Mouse (Mus musculus) CH12.LX (cell line): Measurements from ENCODE around the gene Tubgcp4. TPM values are rescaled to one million over a fixed set of nuclear protein-coding genes. Genes with fewer than 3 reads are reported as not detected.

Experiments
- DNase-seq: peaks from one replicate; pipeline ENCODE4 v3.0.0-alpha.2; 2013; ENCODE audit errors: extremely low read depth
- H3K27ac ChIP-seq: 2 replicates; pipeline ENCODE4 v1.5.1; 2012; ENCODE audit warnings: low read depth, mild to moderate bottlenecking, control low read depth, moderate library complexity; ENCODE audit not compliant: insufficient read depth
- H3K27me3 ChIP-seq: replicated peaks from 2 replicates; pipeline ENCODE3; 2012; ENCODE audit warnings: inconsistent platforms
- H3K36me3 ChIP-seq, 2 experiments: replicated peaks in 1 of 2; 2 replicates each; pipeline versions ENCODE3 to v1.6.1; 2012; ENCODE audit warnings: inconsistent platforms in 1 of 2, low read length in 1 of 2, mild to moderate bottlenecking in 1 of 2, mixed read lengths in 1 of 2, moderate library complexity in 1 of 2; ENCODE audit not compliant: control insufficient read depth in 1 of 2, insufficient read depth in 1 of 2
- H3K4me1 ChIP-seq, 2 experiments: 2 replicates each; pipeline ENCODE4 v1.6.1; 2012; ENCODE audit warnings: inconsistent platforms in 1 of 2, moderate library complexity in 1 of 2; ENCODE audit not compliant: insufficient read depth in 2 of 2, control insufficient read depth in 1 of 2
- H3K4me2 ChIP-seq: 2 replicates; pipeline ENCODE4 v1.6.1; 2012; ENCODE audit warnings: low read depth, mild to moderate bottlenecking, control low read depth; ENCODE audit not compliant: poor library complexity, insufficient read depth, severe bottlenecking
- H3K4me3 ChIP-seq, 3 experiments: fragments of 150-350 bp in 1 of 3; sonication (generic) in 1 of 3; replicated peaks in 1 of 3; 2 replicates each; pipeline versions ENCODE3 to v1.5.1; 2011 to 2012; ENCODE audit warnings: low read depth in 2 of 3, low read length in 2 of 3, mild to moderate bottlenecking in 2 of 3, moderate library complexity in 2 of 3, control low read depth in 1 of 3, improper control_type of control experiment in 1 of 3, inconsistent platforms in 1 of 3, mixed read lengths in 1 of 3; ENCODE audit not compliant: poor library complexity in 1 of 3
- H3K79me2 ChIP-seq: replicated peaks from 2 replicates; pipeline ENCODE4 v1.6.1; 2012; ENCODE audit warnings: mild to moderate bottlenecking, moderate library complexity; ENCODE audit not compliant: control insufficient read depth, poor library complexity, insufficient read depth, severe bottlenecking; ENCODE audit errors: extremely low read depth
- H3K9ac ChIP-seq: 2 replicates; pipeline ENCODE4 v1.6.1; 2012; ENCODE audit warnings: low read depth, mild to moderate bottlenecking, control low read depth, moderate library complexity; ENCODE audit not compliant: insufficient read depth
- H3K9me3 ChIP-seq: replicated peaks from 2 replicates; pipeline ENCODE3; 2012; ENCODE audit warnings: low read length, inconsistent platforms, mixed read lengths
- CHD1 ChIP-seq: IDR thresholded peaks from 2 replicates; pipeline ENCODE4 v1.6.1; 2012; ENCODE audit warnings: low read depth, low read length, improper control_type of control experiment, inconsistent platforms
- CTCF ChIP-seq, 2 experiments: IDR thresholded peaks in 1 of 2; conservative IDR thresholded peaks in 1 of 2; 2 replicates each; pipeline ENCODE4 v1.5.1; 2011 to 2012; ENCODE audit warnings: low read depth in 2 of 2, low read length in 2 of 2, improper control_type of control experiment in 1 of 2, inconsistent platforms in 1 of 2, mild to moderate bottlenecking in 1 of 2, moderate library complexity in 1 of 2
- E2F4 ChIP-seq: IDR thresholded peaks from 2 replicates; pipeline ENCODE4 v1.6.1; 2011; ENCODE audit warnings: low read depth, low read length, improper control_type of control experiment; ENCODE audit not compliant: insufficient replicate concordance
- GABPA ChIP-seq: IDR thresholded peaks from 2 replicates; pipeline ENCODE4 v1.6.1; 2012; ENCODE audit warnings: low read depth, low read length, improper control_type of control experiment, inconsistent platforms; ENCODE audit not compliant: insufficient replicate concordance
- JUN ChIP-seq: IDR thresholded peaks from 2 replicates; pipeline ENCODE4 v1.6.1; 2011; ENCODE audit warnings: low read depth, mild to moderate bottlenecking, low read length, improper control_type of control experiment, moderate library complexity; ENCODE audit not compliant: insufficient read depth
- MAZ ChIP-seq: IDR thresholded peaks from 2 replicates; pipeline ENCODE4 v1.6.1; 2012; ENCODE audit warnings: low read depth, mild to moderate bottlenecking, inconsistent platforms, low read length, improper control_type of control experiment, moderate library complexity
- NRF1 ChIP-seq: IDR thresholded peaks from 2 replicates; pipeline ENCODE4 v1.6.1; 2014; ENCODE audit warnings: low read depth, mild to moderate bottlenecking, inconsistent platforms, low read length, improper control_type of control experiment, moderate library complexity
- PAX5 ChIP-seq: IDR thresholded peaks from 2 replicates; pipeline ENCODE4 v1.6.1; 2012; ENCODE audit warnings: low read length, inconsistent platforms, mixed read lengths
- POLR2A ChIP-seq: IDR thresholded peaks from 2 replicates; pipeline ENCODE4 v1.6.1; 2011; ENCODE audit warnings: low read depth, mild to moderate bottlenecking, improper control_type of control experiment, low read length
- RCOR1 ChIP-seq: conservative IDR thresholded peaks from 2 replicates; pipeline ENCODE4 v1.6.1; 2012; ENCODE audit warnings: low read depth, mild to moderate bottlenecking, inconsistent platforms, low read length, improper control_type of control experiment
- SIN3A ChIP-seq: IDR thresholded peaks from 2 replicates; pipeline ENCODE4 v1.6.1; 2012; ENCODE audit warnings: low read length, improper control_type of control experiment, inconsistent platforms
- UBTF ChIP-seq: IDR thresholded peaks from 2 replicates; pipeline ENCODE4 v1.6.1; 2012; ENCODE audit warnings: low read depth, mild to moderate bottlenecking, inconsistent platforms, low read length, improper control_type of control experiment, moderate library complexity
- USF1 ChIP-seq: IDR thresholded peaks from 2 replicates; pipeline ENCODE4 v1.6.1; 2014; ENCODE audit warnings: low read depth, mild to moderate bottlenecking, inconsistent platforms, low read length, improper control_type of control experiment
- USF2 ChIP-seq: conservative IDR thresholded peaks from 2 replicates; pipeline ENCODE4 v1.6.1; 2011; ENCODE audit warnings: low read depth, low read length, improper control_type of control experiment
- ZNF384 ChIP-seq: IDR thresholded peaks from 2 replicates; pipeline ENCODE4 v1.6.1; 2012; ENCODE audit warnings: low read depth, low read length, improper control_type of control experiment, inconsistent platforms
- dilution Hi-C: fragments of 300-500 bp; cut with MboI; formaldehyde crosslinking; loops from 2 replicates; pipeline ENCODE4 v1.14.3; 2020; ENCODE audit warnings: low sequenced_read_pairs; ENCODE audit not compliant: extremely low pct_unique_long_range_greater_than_20kb, extremely low pct_ligation_motif_present
- in situ Hi-C: fragments of 300-500 bp; cut with MboI; formaldehyde crosslinking; loops from 3 replicates; pipeline ENCODE4 v1.14.3; 2019; ENCODE audit warnings: low sequenced_read_pairs, low pct_ligation_motif_present, low pct_unique_long_range_greater_than_20kb, mixed read lengths
- polyA plus RNA-seq: library from polyadenylated mRNA; unstranded; fragments of >175 nt; gene quantifications from 2 replicates; pipeline ENCODE4 v1.2.1, GENCODE M21; 2012; ENCODE audit warnings: low read depth; ENCODE audit not compliant: insufficient read length
- total RNA-seq, 2 experiments: library from RNA; depleted of rRNA; stranded (reverse); fragments of 300-350 nt in 1 of 2; fragments of >200 nt in 1 of 2; gene quantifications; 2 replicates each; pipeline ENCODE4 v1.2.3; 2012 to 2014

Gene Tubgcp4
- total and polyA plus RNA-seq, 3 experiments, result 27.8 to 34.1 (median 31.0) TPM

DNA sequence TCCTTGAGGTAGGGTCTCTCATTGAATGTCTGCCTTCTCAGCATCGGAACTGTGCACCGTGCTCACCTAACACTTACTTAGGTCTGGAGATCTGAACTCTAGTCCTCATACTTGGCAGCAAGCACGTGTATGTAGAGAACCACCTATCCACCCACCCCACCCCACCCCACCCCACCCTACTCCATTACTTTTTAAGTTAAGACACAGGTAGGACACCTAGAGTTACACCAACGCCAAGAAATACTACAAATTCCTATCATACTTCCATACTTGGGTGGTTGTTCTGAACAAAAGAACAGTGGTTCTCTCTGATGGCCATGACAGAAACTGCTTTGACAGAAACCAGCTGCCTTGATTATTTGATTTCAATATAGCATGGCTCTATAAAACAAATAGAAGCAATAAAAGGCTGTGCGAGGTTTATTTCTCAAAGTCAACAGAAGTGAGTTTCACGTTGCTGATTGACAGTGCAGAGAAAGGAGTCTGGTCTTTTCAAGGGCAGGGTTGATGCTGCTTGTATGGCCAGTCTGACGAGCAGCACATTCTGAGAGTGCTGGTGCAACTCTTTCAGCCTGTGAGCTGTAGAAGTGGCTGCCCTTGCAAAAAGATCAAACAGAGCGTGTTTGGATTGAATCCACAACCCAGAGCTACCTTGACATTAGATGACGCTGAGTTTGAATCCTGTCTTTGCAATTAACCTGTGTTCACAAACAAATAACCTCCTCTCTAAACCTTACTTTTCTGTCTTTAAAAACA is 41.4 kb upstream of the Tubgcp4 start:
- Histone ChIP-seq H3K9me3 (no peaks in the 10 kb centered on the region), H3K27ac (no peak overlapping the region), H3K4me3 (no peak overlapping the region), H3K79me2 (no peaks in the 10 kb centered on the region), H3K36me3 (no peaks in the 10 kb centered on the region), H3K4me2 (no peak overlapping the region), H3K9ac (no peak overlapping the region), H3K27me3 (no peaks in the 10 kb centered on the region), H3K4me1 (no peaks in the 10 kb centered on the region)
- TF ChIP-seq RCOR1 (no peak), PAX5 (no peak), SIN3A (no peak), CTCF (conservative IDR thresholded peaks at IDR 0.05 in 1 of 2, IDR thresholded peaks at IDR 0.05 in 1 of 2; ENCODE audit: low read depth in 2 of 2, low read length in 2 of 2) (no peak), NRF1 (no peak), GABPA (no peak), POLR2A (no peak), MAZ (no peak), USF1 (no peak), ZNF384 (no peak)
- dilution Hi-C loops, result no loop called here
- in situ Hi-C loops, result no loop called here
- no peak for DNase-seq

DNA sequence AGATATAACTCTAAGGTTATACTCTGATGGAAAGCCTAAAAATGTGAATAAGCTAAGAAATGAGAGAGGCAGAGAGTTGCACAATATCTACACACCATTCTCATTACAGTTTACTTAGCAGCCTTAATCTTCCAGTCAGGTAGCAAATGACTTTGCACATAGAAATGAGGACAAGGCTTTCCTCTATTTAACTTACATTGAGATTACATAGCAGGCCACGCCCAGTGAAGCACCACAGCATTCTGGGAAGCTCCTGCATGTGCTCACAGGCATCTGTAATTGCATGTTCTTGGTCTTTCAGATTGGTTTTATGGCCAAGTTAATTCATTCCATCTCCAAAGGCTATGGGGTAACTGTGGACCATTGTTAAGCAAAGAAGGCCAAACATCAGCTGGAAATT is 37.6 kb upstream of the Tubgcp4 start:
- peaks cover 0 to 8% of the 10 kb centered on the region in 2 experiments for H3K36me3 ChIP-seq
- H3K9me3 ChIP-seq, result no peaks in the 10 kb centered on the region
- TF ChIP-seq CTCF (conservative IDR thresholded peaks at IDR 0.05 in 1 of 2, IDR thresholded peaks at IDR 0.05 in 1 of 2; ENCODE audit: low read depth in 2 of 2, low read length in 2 of 2) (no peak), USF2 (no peak), E2F4 (no peak), GABPA (no peak), UBTF (no peak), USF1 (no peak), CHD1 (no peak), JUN (no peak)
- H3K27ac ChIP-seq, result no peak overlapping the region
- no peak overlapping the region for H3K4me3 ChIP-seq
- DNase-seq, result no peak
- H3K79me2 ChIP-seq, result 0 out of 2 replicates have a peak, but pooled peaks cover 4% of the 10 kb centered on the region
- H3K4me1 ChIP-seq, result peaks cover 0 to 3% of the 10 kb centered on the region in 2 experiments; a peak in 1 of 4 replicates
- in situ Hi-C loops (no loop called here), dilution Hi-C loops (no loop called here)
- no peaks in the 10 kb centered on the region for H3K27me3 ChIP-seq
- no peak overlapping the region for H3K4me2 ChIP-seq
- H3K9ac ChIP-seq, result no peak overlapping the region
